In the genomic region with DNA sequence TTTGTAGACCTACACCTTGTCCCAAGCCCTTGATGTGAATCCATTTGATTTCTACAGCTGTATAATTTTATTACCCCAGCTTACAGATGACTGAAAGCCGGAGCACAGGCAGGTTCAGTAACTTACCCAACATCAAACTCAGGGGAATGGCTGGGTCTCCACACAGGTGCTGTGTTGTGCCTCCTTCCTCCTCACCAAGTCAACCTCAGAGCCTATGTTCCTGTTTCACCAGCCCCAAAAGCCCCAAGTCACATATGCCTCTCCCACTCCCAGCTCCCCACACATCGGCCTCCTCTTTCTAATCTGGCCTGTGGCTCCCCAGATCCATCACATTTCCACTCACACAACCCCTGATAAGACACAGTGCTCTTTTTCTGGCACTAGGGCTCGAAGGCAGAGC, we compare ENCODE assay signal across 15 mouse cellular contexts. TPM values are rescaled to one million over a fixed set of nuclear protein-coding genes. Genes with fewer than 3 reads are reported as not detected.
DNase-seq lines count a peak whose midpoint lies in the region; ATAC-seq and TF ChIP-seq lines count a peak whose summit lies in the region.
"Had no signal": no experiment of that assay in that cellular context is flagged by ENCODE, and none has a peak within 500 bp of the region (broad histone marks: within the 10 kb centered on the region; RNA-seq: fewer than 3 reads in every experiment).

No protein-coding gene starts in this region.

- peak overlapping the region; percentile 94; the same call in 1 of the 2 replicates for H3K4me3 ChIP-seq in heart, embryonic 16.5 days (ENCODE audit: low read length)
- no peak overlapping the region for H3K4me3 ChIP-seq in midbrain, embryonic 12.5 days
- H3K4me3 ChIP-seq in midbrain, embryonic 16.5 days (ENCODE audit: low read depth, low read length): no peak overlapping the region
- H3K4me3 ChIP-seq in embryonic fibroblast, embryonic 13.5 days (ENCODE audit: insufficient read depth, low read length): peak overlapping the region; percentile 23
- H3K4me3 ChIP-seq: liver, embryonic 12.5 days had no signal

- H3K27me3 ChIP-seq in heart, embryonic 16.5 days (ENCODE audit: control insufficient read depth, insufficient read depth, low read length): no peaks in the 10 kb centered on the region
- peaks cover 15% of the 10 kb centered on the region for H3K27me3 ChIP-seq in midbrain, embryonic 12.5 days
- H3K27me3 ChIP-seq in midbrain, embryonic 16.5 days (ENCODE audit: control insufficient read depth, insufficient read depth, low read depth, low read length): no peaks in the 10 kb centered on the region; the same call in 1 of the 2 replicates

- ATAC-seq in heart, embryonic 16.5 days (replicated peaks; ENCODE audit: extremely low read depth, insufficient read depth, low FRiP score): no peak
- no peak for ATAC-seq in midbrain, embryonic 12.5 days (ENCODE audit: low FRiP score, low read depth)
- ATAC-seq in midbrain, embryonic 16.5 days: no peak
- ATAC-seq: forebrain, embryonic 16.5 days; inflammation-experienced regulatory T-cells, adult 6 months; liver, embryonic 12.5 days had no signal

- no peaks in the 10 kb centered on the region for H3K36me3 ChIP-seq in heart, embryonic 16.5 days (ENCODE audit: control insufficient read depth, insufficient read depth)
- no peaks in the 10 kb centered on the region for H3K36me3 ChIP-seq in midbrain, embryonic 12.5 days
- no peaks in the 10 kb centered on the region for H3K36me3 ChIP-seq in midbrain, embryonic 16.5 days (ENCODE audit: control insufficient read depth, insufficient read depth, low read length)
- H3K36me3 ChIP-seq: liver, embryonic 12.5 days had no signal

- peak overlapping the region; percentile 85 for H3K4me2 ChIP-seq in heart, embryonic 16.5 days (ENCODE audit: low read depth, low read length)
- H3K4me2 ChIP-seq in midbrain, embryonic 12.5 days (replicated peaks): 0 out of 2 replicates have a peak overlapping the region, but pooled peaks have one; percentile 1
- H3K4me2 ChIP-seq in midbrain, embryonic 16.5 days (ENCODE audit: low read length): no peak overlapping the region

- DNase-seq in heart, postnatal 36 days: no peak
- peak; percentile 48 for DNase-seq in thymus, postnatal 25 days
- DNase-seq in kidney, postnatal 36 days: no peak
- DNase-seq: cerebellum, adult 18-20 months; embryo, embryonic 11 days; kidney, postnatal 14 days; left cerebral cortex, postnatal 4 days had no signal

- no peak overlapping the region for H3K27ac ChIP-seq in heart, embryonic 16.5 days (ENCODE audit: low read length)
- no peak overlapping the region for H3K27ac ChIP-seq in midbrain, embryonic 12.5 days (replicated peaks)
- no peak overlapping the region for H3K27ac ChIP-seq in midbrain, embryonic 16.5 days (ENCODE audit: low read length)
- no peak overlapping the region for H3K27ac ChIP-seq in embryonic fibroblast, embryonic 13.5 days (ENCODE audit: insufficient read depth, low read length)
- H3K27ac ChIP-seq: hindbrain, embryonic 10.5 days; liver, embryonic 12.5 days had no signal

- no peak overlapping the region; the same call in 1 of the 2 replicates for H3K9ac ChIP-seq in heart, embryonic 16.5 days (ENCODE audit: low read length)
- H3K9ac ChIP-seq in midbrain, embryonic 12.5 days (replicated peaks): no peak overlapping the region
- no peak overlapping the region for H3K9ac ChIP-seq in midbrain, embryonic 16.5 days (ENCODE audit: low read depth, low read length)
- H3K9ac ChIP-seq: liver, embryonic 12.5 days had no signal

- no peak for TF ChIP-seq CTCF in embryonic fibroblast, embryonic 13.5 days (IDR thresholded peaks at IDR 0.05; ENCODE audit: borderline replicate concordance, insufficient read depth, low read length)

- intact Hi-C loops in heart, postnatal 36 days (cut with DNase I): loop anchor here (1.0 to 5.0 kb wide), 4 partner anchors 48 to 162 kb away; partner anchors contain the start of gene Psma1

- peaks cover 25% of the 10 kb centered on the region for H3K4me1 ChIP-seq in heart, embryonic 16.5 days (ENCODE audit: control insufficient read depth, insufficient read depth, low read length)
- H3K4me1 ChIP-seq in midbrain, embryonic 12.5 days: peaks cover 16% of the 10 kb centered on the region
- peaks cover 16% of the 10 kb centered on the region for H3K4me1 ChIP-seq in midbrain, embryonic 16.5 days (ENCODE audit: control insufficient read depth, insufficient read depth, low read length)
- peaks cover 2% of the 10 kb centered on the region for H3K4me1 ChIP-seq in embryonic fibroblast, embryonic 13.5 days (ENCODE audit: control insufficient read depth, insufficient read depth, low read length)

- WGBS in heart, embryonic 16.5 days: 45% methylated on average over 3 of the region's 3 CpGs
- WGBS in midbrain, embryonic 12.5 days: 93% methylated on average over 3 of the region's 3 CpGs
- 97% methylated on average over 3 of the region's 3 CpGs for WGBS in midbrain, embryonic 16.5 days

- H3K9me3 ChIP-seq in heart, embryonic 16.5 days (replicated peaks; ENCODE audit: control insufficient read depth, low read length): no peaks in the 10 kb centered on the region
- no peaks in the 10 kb centered on the region for H3K9me3 ChIP-seq in midbrain, embryonic 12.5 days
- no peaks in the 10 kb centered on the region for H3K9me3 ChIP-seq in midbrain, embryonic 16.5 days (replicated peaks; ENCODE audit: control insufficient read depth, low read length, poor library complexity, severe bottlenecking)
- H3K9me3 ChIP-seq: hindbrain, embryonic 10.5 days; liver, embryonic 12.5 days had no signal

- no peak for TF ChIP-seq POLR2A in embryonic fibroblast, embryonic 13.5 days (IDR thresholded peaks at IDR 0.05; ENCODE audit: low read depth, low read length)

RNA-seq across cellular contexts. Expression of gene Rras2, which starts 2.6 kb away (rescaled TPM):
- polyA plus RNA-seq in heart, embryonic 16.5 days (2015; fragmentation: Nextera tagmentation; extraction: Ambion mirVana): 42.0 and 46.8 TPM in 2 replicates
- total RNA-seq in heart, postnatal 36 days (2021): 10 to 100 TPM; 48.5 to 51.6 TPM
- 18.9 and 22.5 TPM in 2 replicates for polyA plus RNA-seq in midbrain, embryonic 12.5 days (2016; fragmentation: Nextera tagmentation; extraction: Ambion mirVana)
- polyA plus RNA-seq in midbrain, embryonic 16.5 days (2015; fragmentation: Nextera tagmentation; extraction: Ambion mirVana): 24.7 and 26.8 TPM in 2 replicates
- polyA plus RNA-seq in embryonic fibroblast, embryonic 13.5 days (2011; ENCODE audit: insufficient read length, low read depth, missing spikeins): 56.6 and 84.6 TPM in 2 replicates

Comparison
In these comparisons a context has a peak if more than half of its experiments do, and no peak if none do; other contexts are left out.
1. H3K4me3 ChIP-seq: peak in heart, embryonic 16.5 days (single experiment) and embryonic fibroblast, embryonic 13.5 days (single experiment); none in midbrain, embryonic 12.5 days (single experiment) and midbrain, embryonic 16.5 days (single experiment).